Comparison of ENCODE assay signal across 25 mouse cellular contexts in the genomic region with DNA sequence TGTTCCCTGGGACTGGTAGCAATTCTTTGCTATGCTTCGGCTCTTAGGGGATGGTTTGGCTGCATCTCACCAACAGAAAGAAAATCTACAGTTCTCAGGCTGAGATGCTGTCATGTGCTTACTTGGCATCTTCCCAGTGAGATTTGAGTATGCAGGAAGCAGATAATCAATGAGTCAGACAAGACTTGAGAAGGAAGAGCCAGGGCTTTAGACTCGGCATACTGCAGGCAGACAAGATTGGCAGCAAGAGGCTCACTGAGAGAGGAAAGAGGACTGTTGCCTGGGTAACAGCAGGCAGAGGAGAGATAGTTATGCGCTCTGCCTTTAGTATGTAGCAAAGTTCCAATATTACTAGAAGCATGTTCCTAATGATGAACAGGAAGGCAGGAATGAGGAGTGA. TPM values are rescaled to one million over a fixed set of nuclear protein-coding genes. Genes with fewer than 3 reads are reported as not detected.
A peak's percentile ranks its signal among the peaks of the same experiment; 100 is the strongest.
DNase-seq lines count a peak whose midpoint lies in the region; ATAC-seq and TF ChIP-seq lines count a peak whose summit lies in the region.
"Had no signal": no experiment of that assay in that cellular context is flagged by ENCODE, and none has a peak within 500 bp of the region (broad histone marks: within the 10 kb centered on the region; RNA-seq: fewer than 3 reads in every experiment).

No protein-coding gene starts in this region.

- DNase-seq in forebrain, postnatal 0 days: peak; percentile 45
- no peak for DNase-seq in forebrain, embryonic 11.5 days (ENCODE audit: low spot score)
- peak; percentile 2 for DNase-seq in midbrain, embryonic 11.5 days (ENCODE audit: low spot score, missing footprints)
- DNase-seq in midbrain, embryonic 14.5 days: no peak
- peak; percentile 86 for DNase-seq in NIH3T3 (ENCODE audit: low read depth)
- peak; percentile 29 to 83 for DNase-seq in left cerebral cortex, postnatal 25 days (ENCODE audit: low spot score in 2 of 2)
- no peak for DNase-seq in gastrocnemius, postnatal 36 days
- no peak for DNase-seq in ovary, postnatal 14 days (ENCODE audit: low spot score)
- DNase-seq: cerebellum, adult 18-20 months; heart, adult 2 months; kidney, adult 11 months; kidney, postnatal 10 days; liver; liver, postnatal 0 days; thymus, adult 18-20 months had no signal

- no peak overlapping the region for H3K27ac ChIP-seq in forebrain, postnatal 0 days (ENCODE audit: low read depth, low read length)
- H3K27ac ChIP-seq in forebrain, embryonic 11.5 days (ENCODE audit: low read depth, low read length): no peak overlapping the region
- H3K27ac ChIP-seq in midbrain, embryonic 11.5 days (ENCODE audit: low read depth, low read length): no peak overlapping the region
- H3K27ac ChIP-seq in midbrain, embryonic 14.5 days (replicated peaks; ENCODE audit: low read depth, low read length): no peak overlapping the region
- H3K27ac ChIP-seq: heart, adult 2 months; heart, embryonic 15.5 days; hindbrain, postnatal 0 days had no signal

- 67% methylated on average over 3 of the region's 3 CpGs for WGBS in forebrain, postnatal 0 days
- WGBS in forebrain, embryonic 11.5 days: 90% methylated on average over 3 of the region's 3 CpGs
- 91% methylated on average over 3 of the region's 3 CpGs for WGBS in midbrain, embryonic 11.5 days
- 96% methylated on average over 3 of the region's 3 CpGs for WGBS in midbrain, embryonic 14.5 days

- H3K4me2 ChIP-seq in forebrain, postnatal 0 days (ENCODE audit: low read depth): no peak overlapping the region
- no peak overlapping the region for H3K4me2 ChIP-seq in forebrain, embryonic 11.5 days (ENCODE audit: low read depth, low read length, severe bottlenecking)
- H3K4me2 ChIP-seq in midbrain, embryonic 11.5 days: no peak overlapping the region
- no peak overlapping the region for H3K4me2 ChIP-seq in midbrain, embryonic 14.5 days (ENCODE audit: low read length)
- H3K4me2 ChIP-seq: heart, embryonic 15.5 days had no signal

- H3K4me3 ChIP-seq in forebrain, postnatal 0 days (ENCODE audit: low read depth, low read length): no peak overlapping the region
- H3K4me3 ChIP-seq in forebrain, embryonic 11.5 days (ENCODE audit: low read depth, low read length): no peak overlapping the region
- H3K4me3 ChIP-seq in midbrain, embryonic 11.5 days (ENCODE audit: low read depth, low read length): no peak overlapping the region
- no peak overlapping the region for H3K4me3 ChIP-seq in midbrain, embryonic 14.5 days (replicated peaks; ENCODE audit: low read depth, low read length)
- H3K4me3 ChIP-seq: erythroblast, embryonic 14.5 days; heart, adult 2 months; heart, embryonic 15.5 days had no signal

- H3K36me3 ChIP-seq in forebrain, postnatal 0 days (ENCODE audit: insufficient read depth): peaks cover 71% of the 10 kb centered on the region
- H3K36me3 ChIP-seq in forebrain, embryonic 11.5 days (ENCODE audit: control insufficient read depth, insufficient read depth, low read length): no peaks in the 10 kb centered on the region; the same call in 1 of the 2 replicates
- peaks cover 20% of the 10 kb centered on the region for H3K36me3 ChIP-seq in midbrain, embryonic 11.5 days (ENCODE audit: control insufficient read depth, insufficient read depth, low read length)
- H3K36me3 ChIP-seq in midbrain, embryonic 14.5 days (ENCODE audit: control insufficient read depth, insufficient read depth, low read length): peaks cover 84% of the 10 kb centered on the region

- no peak overlapping the region for H3K9ac ChIP-seq in forebrain, postnatal 0 days
- no peak overlapping the region for H3K9ac ChIP-seq in forebrain, embryonic 11.5 days (ENCODE audit: low read length)
- no peak overlapping the region for H3K9ac ChIP-seq in midbrain, embryonic 11.5 days (ENCODE audit: low read length)
- no peak overlapping the region for H3K9ac ChIP-seq in midbrain, embryonic 14.5 days (replicated peaks; ENCODE audit: low read length)
- H3K9ac ChIP-seq: heart, embryonic 15.5 days; liver, postnatal 0 days had no signal

- H3K9me3 ChIP-seq in forebrain, postnatal 0 days (ENCODE audit: low read length): no peaks in the 10 kb centered on the region
- no peaks in the 10 kb centered on the region for H3K9me3 ChIP-seq in forebrain, embryonic 11.5 days (ENCODE audit: control insufficient read depth, low read length)
- no peaks in the 10 kb centered on the region for H3K9me3 ChIP-seq in midbrain, embryonic 11.5 days (ENCODE audit: control insufficient read depth, low read length)
- no peaks in the 10 kb centered on the region for H3K9me3 ChIP-seq in midbrain, embryonic 14.5 days (ENCODE audit: control insufficient read depth, low read length)
- H3K9me3 ChIP-seq: heart, embryonic 15.5 days had no signal

- ATAC-seq in forebrain, postnatal 0 days: peak; percentile 82
- no peak for ATAC-seq in forebrain, embryonic 11.5 days (replicated peaks; ENCODE audit: low FRiP score)
- ATAC-seq in midbrain, embryonic 11.5 days (ENCODE audit: low FRiP score): no peak
- no peak for ATAC-seq in midbrain, embryonic 14.5 days (ENCODE audit: low FRiP score, low TSS enrichment)
- ATAC-seq: hindbrain, postnatal 0 days; liver, postnatal 0 days had no signal

- no peaks in the 10 kb centered on the region for H3K4me1 ChIP-seq in forebrain, postnatal 0 days (ENCODE audit: insufficient read depth)
- H3K4me1 ChIP-seq in forebrain, embryonic 11.5 days (replicated peaks; ENCODE audit: control insufficient read depth, insufficient read depth, low read length): no peaks in the 10 kb centered on the region
- H3K4me1 ChIP-seq in midbrain, embryonic 11.5 days (ENCODE audit: control insufficient read depth, insufficient read depth, low read length): no peaks in the 10 kb centered on the region
- H3K4me1 ChIP-seq in midbrain, embryonic 14.5 days (ENCODE audit: control insufficient read depth, insufficient read depth, low read length): no peaks in the 10 kb centered on the region
- H3K4me1 ChIP-seq: heart, embryonic 15.5 days had no signal

- TF ChIP-seq CTCF in forebrain, postnatal 0 days (IDR thresholded peaks at IDR 0.05; ENCODE audit: low read depth): no peak

- intact Hi-C loops in left cerebral cortex, postnatal 25 days (cut with DNase I): no loop called here
- intact Hi-C loops in gastrocnemius, postnatal 36 days (cut with DNase I): no loop called here

- H3K27me3 ChIP-seq in forebrain, postnatal 0 days (ENCODE audit: insufficient read depth, low read length): no peaks in the 10 kb centered on the region
- H3K27me3 ChIP-seq in forebrain, embryonic 11.5 days (ENCODE audit: control insufficient read depth, insufficient read depth, low read length): no peaks in the 10 kb centered on the region
- H3K27me3 ChIP-seq in midbrain, embryonic 11.5 days (ENCODE audit: control insufficient read depth, insufficient read depth, low read length): no peaks in the 10 kb centered on the region
- no peaks in the 10 kb centered on the region for H3K27me3 ChIP-seq in midbrain, embryonic 14.5 days (ENCODE audit: control insufficient read depth, insufficient read depth, low read length)
- H3K27me3 ChIP-seq: heart, embryonic 15.5 days had no signal

RNA-seq across cellular contexts. Expression of gene Ndufa9, which starts 25.8 kb away (rescaled TPM):
- 113 and 117 TPM in 2 replicates for total RNA-seq in forebrain, postnatal 0 days (2014; rRNA removed)
- 213 and 225 TPM in 2 replicates for polyA plus RNA-seq in forebrain, postnatal 0 days (2015; fragmentation: Nextera tagmentation; extraction: Ambion mirVana)
- polyA plus RNA-seq in forebrain, embryonic 11.5 days (2014; fragmentation: Nextera tagmentation; extraction: Ambion mirVana): 161 and 183 TPM in 2 replicates
- polyA plus RNA-seq in midbrain, embryonic 11.5 days (2014; fragmentation: Nextera tagmentation; extraction: Ambion mirVana): 194 and 196 TPM in 2 replicates
- polyA plus RNA-seq in midbrain, embryonic 14.5 days (2014; fragmentation: Nextera tagmentation; extraction: Ambion mirVana): 170 and 174 TPM in 2 replicates
- total RNA-seq in left cerebral cortex, postnatal 25 days (2021): 100 to 1,000 TPM; 151 to 158 TPM
- total RNA-seq in gastrocnemius, postnatal 36 days (2021): 100 to 1,000 TPM; 320 to 335 TPM

RNA-seq across cellular contexts. Expression of gene Akap3, which starts 29.8 kb away (rescaled TPM):
- total RNA-seq in forebrain, postnatal 0 days (2014; rRNA removed): 0.23 TPM in 1 of 2 replicates, not detected in the other
- polyA plus RNA-seq in forebrain, postnatal 0 days (2015; fragmentation: Nextera tagmentation; extraction: Ambion mirVana): 0.09 and 0.12 TPM in 2 replicates
- polyA plus RNA-seq in forebrain, embryonic 11.5 days (2014; fragmentation: Nextera tagmentation; extraction: Ambion mirVana): 0.12 TPM in 1 of 2 replicates, not detected in the other
- 0.06 and 0.08 TPM in 2 replicates for polyA plus RNA-seq in midbrain, embryonic 11.5 days (2014; fragmentation: Nextera tagmentation; extraction: Ambion mirVana)
- polyA plus RNA-seq in midbrain, embryonic 14.5 days (2014; fragmentation: Nextera tagmentation; extraction: Ambion mirVana): 0.07 and 0.09 TPM in 2 replicates
- total RNA-seq in left cerebral cortex, postnatal 25 days (2021): under 1 TPM in 1 of 2 experiments, not detected in 1; 0.21 TPM
- not detected for total RNA-seq in gastrocnemius, postnatal 36 days (2021)
- total RNA-seq: common myeloid progenitor, adult 5-6 weeks; gastrocnemius, adult 8-10 months; heart, adult 2 months; hematopoietic stem cell, adult 5-6 weeks; hindbrain, postnatal 0 days; megakaryocyte-erythroid progenitor cell, adult 5-6 weeks had no signal
- polyA plus RNA-seq: C2C12; embryonic facial prominence, embryonic 11.5 days; erythroblast, embryonic 14.5 days; heart, embryonic 15.5 days; liver, postnatal 0 days; neural tube, embryonic 11.5 days had no signal

Comparison
In these comparisons a context has a peak if more than half of its experiments do, and no peak if none do; other contexts are left out.
1. DNase-seq: peak in forebrain, postnatal 0 days (single experiment), midbrain, embryonic 11.5 days (single experiment), NIH3T3 (single experiment) and left cerebral cortex, postnatal 25 days (2 of 2); none in forebrain, embryonic 11.5 days (single experiment), midbrain, embryonic 14.5 days (single experiment), gastrocnemius, postnatal 36 days (0 of 2) and ovary, postnatal 14 days (single experiment).